Mouse (Mus musculus): ENCODE measurements around the gene Glb1l2. TPM values are rescaled to one million over a fixed set of nuclear protein-coding genes. Genes with fewer than 3 reads are reported as not detected.

The Glb1l2 gene
- not detected for polyA plus RNA-seq (2012; fragmentation: generic; extraction: Trizol)
- long read RNA-seq, experiment 1, result 0 reads
- long read RNA-seq, experiment 2, result 0 reads

GRCm38 (mm10) chr9:26805935-26806666 lies at the start of gene Glb1l2:
Glb1l2 (minus strand) TSS chr9:26806468.
- no peaks in the 10 kb centered on the region for H3K79me3 ChIP-seq (ENCODE audit: low read depth)
- no peak for TF ChIP-seq MAX (IDR thresholded peaks at IDR 0.05)
- TF ChIP-seq MYOD1 (IDR thresholded peaks at IDR 0.05; ENCODE audit: control insufficient read depth, insufficient read length, low read depth), result no peak
- no peak for TF ChIP-seq CTCF (IDR thresholded peaks at IDR 0.05; ENCODE audit: control insufficient read depth, insufficient read depth, insufficient read length)
- TF ChIP-seq USF1 (IDR thresholded peaks at IDR 0.05; ENCODE audit: low read depth), result no peak
- TF ChIP-seq FOSL1 (IDR thresholded peaks at IDR 0.05; ENCODE audit: insufficient read depth, low read length, poor library complexity, severe bottlenecking), result no peak
- no peak for TF ChIP-seq CEBPB (IDR thresholded peaks at IDR 0.05; ENCODE audit: low read depth)
- no peak for TF ChIP-seq MYOG (IDR thresholded peaks at IDR 0.05; ENCODE audit: control insufficient read depth, extremely low read depth, insufficient read length)
- no peak within 1 kb of the TSS for H3ac ChIP-seq (ENCODE audit: control insufficient read depth, insufficient read length, low read depth)
- H3K79me2 ChIP-seq (ENCODE audit: control insufficient read depth, insufficient read depth), result no peaks in the 10 kb centered on the region
- H3K27me3 ChIP-seq (ENCODE audit: control insufficient read depth, insufficient read depth, insufficient read length), result no peaks in the 10 kb centered on the region
- no peak within 1 kb of the TSS for H3K4me3 ChIP-seq (ENCODE audit: insufficient read depth, poor library complexity, severe bottlenecking)
- H3K36me3 ChIP-seq (ENCODE audit: control insufficient read depth, insufficient read depth), result no peaks in the 10 kb centered on the region

GRCm38 (mm10) chr9:26831089-26831488 lies 24.8 kb upstream of the Glb1l2 start:
- H3K27me3 ChIP-seq (ENCODE audit: control insufficient read depth, insufficient read depth, insufficient read length), result no peaks in the 10 kb centered on the region
- H3K4me3 ChIP-seq (ENCODE audit: insufficient read depth, poor library complexity, severe bottlenecking), result no peak overlapping the region
- no peak overlapping the region for H3ac ChIP-seq (ENCODE audit: control insufficient read depth, insufficient read length, low read depth)
- H3K79me3 ChIP-seq (ENCODE audit: low read depth), result no peaks in the 10 kb centered on the region
- TF ChIP-seq FOSL1 (IDR thresholded peaks at IDR 0.05; ENCODE audit: insufficient read depth, low read length, poor library complexity, severe bottlenecking) (no peak), MAX (IDR thresholded peaks at IDR 0.05) (no peak), MYOD1 (IDR thresholded peaks at IDR 0.05; ENCODE audit: control insufficient read depth, insufficient read length, low read depth) (no peak), MYOG (IDR thresholded peaks at IDR 0.05; ENCODE audit: control insufficient read depth, extremely low read depth, insufficient read length) (no peak), USF1 (IDR thresholded peaks at IDR 0.05; ENCODE audit: low read depth) (no peak), CTCF (IDR thresholded peaks at IDR 0.05; ENCODE audit: control insufficient read depth, insufficient read depth, insufficient read length) (no peak), CEBPB (IDR thresholded peaks at IDR 0.05; ENCODE audit: low read depth) (no peak)
- no peaks in the 10 kb centered on the region for H3K36me3 ChIP-seq (ENCODE audit: control insufficient read depth, insufficient read depth)
- no peaks in the 10 kb centered on the region for H3K79me2 ChIP-seq (ENCODE audit: control insufficient read depth, insufficient read depth)

GRCm38 (mm10) chr9:26819942-26820341 lies 13.7 kb upstream of the Glb1l2 start:
- Histone ChIP-seq H3K36me3 (ENCODE audit: control insufficient read depth, insufficient read depth) (no peaks in the 10 kb centered on the region), H3K4me3 (ENCODE audit: insufficient read depth, poor library complexity, severe bottlenecking) (no peak overlapping the region), H3K79me3 (ENCODE audit: low read depth) (no peaks in the 10 kb centered on the region), H3ac (ENCODE audit: control insufficient read depth, insufficient read length, low read depth) (no peak overlapping the region), H3K79me2 (ENCODE audit: control insufficient read depth, insufficient read depth) (no peaks in the 10 kb centered on the region), H3K27me3 (ENCODE audit: control insufficient read depth, insufficient read depth, insufficient read length) (no peaks in the 10 kb centered on the region)
- no peak for TF ChIP-seq CEBPB (IDR thresholded peaks at IDR 0.05; ENCODE audit: low read depth)
- no peak for TF ChIP-seq MAX (IDR thresholded peaks at IDR 0.05)
- TF ChIP-seq FOSL1 (IDR thresholded peaks at IDR 0.05; ENCODE audit: insufficient read depth, low read length, poor library complexity, severe bottlenecking), result no peak
- TF ChIP-seq MYOD1 (IDR thresholded peaks at IDR 0.05; ENCODE audit: control insufficient read depth, insufficient read length, low read depth), result no peak
- TF ChIP-seq USF1 (IDR thresholded peaks at IDR 0.05; ENCODE audit: low read depth), result no peak

GRCm38 (mm10) chr9:26808735-26809134 lies 2.5 kb upstream of the Glb1l2 start:
- Histone ChIP-seq H3K79me2 (ENCODE audit: control insufficient read depth, insufficient read depth) (no peaks in the 10 kb centered on the region), H3K4me3 (ENCODE audit: insufficient read depth, poor library complexity, severe bottlenecking) (no peak overlapping the region), H3ac (ENCODE audit: control insufficient read depth, insufficient read length, low read depth) (no peak overlapping the region), H3K79me3 (ENCODE audit: low read depth) (no peaks in the 10 kb centered on the region), H3K36me3 (ENCODE audit: control insufficient read depth, insufficient read depth) (no peaks in the 10 kb centered on the region), H3K27me3 (ENCODE audit: control insufficient read depth, insufficient read depth, insufficient read length) (no peaks in the 10 kb centered on the region)
- TF ChIP-seq FOSL1 (IDR thresholded peaks at IDR 0.05; ENCODE audit: insufficient read depth, low read length, poor library complexity, severe bottlenecking), result no peak
- no peak for TF ChIP-seq CEBPB (IDR thresholded peaks at IDR 0.05; ENCODE audit: low read depth)
- TF ChIP-seq USF1 (IDR thresholded peaks at IDR 0.05; ENCODE audit: low read depth), result no peak
- no peak for TF ChIP-seq MYOG (IDR thresholded peaks at IDR 0.05; ENCODE audit: control insufficient read depth, extremely low read depth, insufficient read length)
- TF ChIP-seq MYOD1 (IDR thresholded peaks at IDR 0.05; ENCODE audit: control insufficient read depth, insufficient read length, low read depth), result no peak
- no peak for TF ChIP-seq MAX (IDR thresholded peaks at IDR 0.05)
- TF ChIP-seq CTCF (IDR thresholded peaks at IDR 0.05; ENCODE audit: control insufficient read depth, insufficient read depth, insufficient read length), result no peak

GRCm38 (mm10) chr9:26804321-26804720 lies 1.9 kb downstream of the Glb1l2 start:
- Histone ChIP-seq H3K36me3 (ENCODE audit: control insufficient read depth, insufficient read depth) (no peaks in the 10 kb centered on the region), H3K27me3 (ENCODE audit: control insufficient read depth, insufficient read depth, insufficient read length) (no peaks in the 10 kb centered on the region), H3K4me3 (ENCODE audit: insufficient read depth, poor library complexity, severe bottlenecking) (no peak overlapping the region), H3ac (ENCODE audit: control insufficient read depth, insufficient read length, low read depth) (no peak overlapping the region), H3K79me2 (ENCODE audit: control insufficient read depth, insufficient read depth) (no peaks in the 10 kb centered on the region), H3K79me3 (ENCODE audit: low read depth) (no peaks in the 10 kb centered on the region)
- no peak for TF ChIP-seq MYOG (IDR thresholded peaks at IDR 0.05; ENCODE audit: control insufficient read depth, extremely low read depth, insufficient read length)

- TF ChIP-seq MYOD1 (IDR thresholded peaks at IDR 0.05; ENCODE audit: control insufficient read depth, insufficient read length, low read depth) (no peak), MYOG (IDR thresholded peaks at IDR 0.05; ENCODE audit: control insufficient read depth, extremely low read depth, insufficient read length) (no peak), USF1 (IDR thresholded peaks at IDR 0.05; ENCODE audit: low read depth) (no peak), CEBPB (IDR thresholded peaks at IDR 0.05; ENCODE audit: low read depth) (no peak), CTCF (IDR thresholded peaks at IDR 0.05; ENCODE audit: control insufficient read depth, insufficient read depth, insufficient read length) (no peak), MAX (IDR thresholded peaks at IDR 0.05) (no peak), FOSL1 (IDR thresholded peaks at IDR 0.05; ENCODE audit: insufficient read depth, low read length, poor library complexity, severe bottlenecking) (no peak)
- no peak overlapping the region for H3ac ChIP-seq (ENCODE audit: control insufficient read depth, insufficient read length, low read depth)
These were observed 5.9 kb downstream of the Glb1l2 start for GRCm38 (mm10) chr9:26800357-26800756.

More at GRCm38 (mm10) chr9:26800357-26800756, 5.9 kb downstream of the Glb1l2 start:
- Histone ChIP-seq H3K79me3 (ENCODE audit: low read depth) (no peaks in the 10 kb centered on the region), H3K36me3 (ENCODE audit: control insufficient read depth, insufficient read depth) (no peaks in the 10 kb centered on the region), H3K4me3 (ENCODE audit: insufficient read depth, poor library complexity, severe bottlenecking) (no peak overlapping the region), H3K27me3 (ENCODE audit: control insufficient read depth, insufficient read depth, insufficient read length) (no peaks in the 10 kb centered on the region), H3K79me2 (ENCODE audit: control insufficient read depth, insufficient read depth) (no peaks in the 10 kb centered on the region)
